Mouse (Mus musculus) ES-Bruce4 (cell line): ENCODE measurements around the gene Gpc5.

Experiments
- CTCF ChIP-seq: IDR thresholded peaks from one replicate; pipeline ENCODE4 v1.8.1; 2011; ENCODE audit warnings: low read depth, low read length
- EP300 ChIP-seq: IDR thresholded peaks from 2 replicates; pipeline ENCODE4 v1.6.1; 2011; ENCODE audit warnings: low read depth, low read length; ENCODE audit not compliant: insufficient read depth
- POLR2A ChIP-seq: IDR thresholded peaks from one replicate; pipeline ENCODE4 v1.8.1; 2011; ENCODE audit warnings: low read length; ENCODE audit not compliant: insufficient read depth

GRCm38 (mm10) chr14:115349448-115349847 lies 257.4 kb downstream of the Gpc5 start:
- TF ChIP-seq CTCF (no peak), POLR2A (no peak), EP300 (no peak)
